Mouse (Mus musculus) heart, embryonic 10.5 days (tissue): ENCODE results near the gene Zfhx3. TPM values are rescaled to one million over a fixed set of nuclear protein-coding genes. Genes with fewer than 3 reads are reported as not detected.

Source experiments
- DNase-seq: peaks from one replicate; pipeline ENCODE4 v3.0.0-alpha.2; 2017; ENCODE audit warnings: low spot score
- H3K27ac ChIP-seq: fragments of 300-500 bp; sonication (generic); 2 replicates; pipeline ENCODE4 v1.5.1; 2016; ENCODE audit warnings: mild to moderate bottlenecking
- H3K27me3 ChIP-seq: fragments of 300-500 bp; sonication (generic); 2 replicates; pipeline ENCODE4 v1.6.1; 2016; ENCODE audit warnings: mild to moderate bottlenecking; ENCODE audit not compliant: poor library complexity, insufficient read depth, severe bottlenecking
- H3K36me3 ChIP-seq: fragments of 300-500 bp; sonication (generic); 2 replicates; pipeline ENCODE4 v1.6.1; 2016; ENCODE audit warnings: mild to moderate bottlenecking, moderate library complexity
- H3K4me1 ChIP-seq: fragments of 300-500 bp; sonication (generic); 2 replicates; pipeline ENCODE4 v1.6.1; 2016; ENCODE audit warnings: mild to moderate bottlenecking
- H3K4me3 ChIP-seq: fragments of 300-500 bp; sonication (generic); 2 replicates; pipeline ENCODE4 v1.5.1; 2016; ENCODE audit warnings: mild to moderate bottlenecking, moderate library complexity
- H3K9me3 ChIP-seq: fragments of 300-500 bp; sonication (generic); 2 replicates; pipeline ENCODE4 v1.6.1; 2016; ENCODE audit warnings: mild to moderate bottlenecking, moderate library complexity
- WGBS: fragments of 180-500 bp; shearing (Covaris S2); methylation state at CpG from one replicate; pipeline ENCODE4 v1.1.7; 2016; 5-methylcytosine and 5-hydroxymethylcytosine counted together
- polyA plus RNA-seq: library from polyadenylated mRNA; unstranded; fragments of >200 nt; fragmentation: Nextera tagmentation; extraction: Ambion mirVana; gene quantifications from 2 replicates; pipeline ENCODE4 v1.2.1, GENCODE M21; 2016

The Zfhx3 gene
- polyA plus RNA-seq, 1 experiment from 2014 or later, result 9.7 TPM

- Histone ChIP-seq H3K9me3 (no peaks in the 10 kb centered on the region), H3K27ac (no peak overlapping the region), H3K4me3 (no peak overlapping the region), H3K4me1 (peaks cover 6% of the 10 kb centered on the region; the same call in 1 of the 2 replicates), H3K36me3 (no peaks in the 10 kb centered on the region), H3K27me3 (no peaks in the 10 kb centered on the region)
- 19% methylated on average over 5 of the region's 5 CpGs for WGBS
- DNase-seq, result no peak
These were observed 421.0 kb downstream of the Zfhx3 start for GRCm38 (mm10) chr8:108363435-108363834.

GRCm38 (mm10) chr8:108363856-108364255 lies 421.4 kb downstream of the Zfhx3 start:
- H3K4me1 ChIP-seq, result peaks cover 6% of the 10 kb centered on the region; the same call in 1 of the 2 replicates
- H3K4me3 ChIP-seq, result no peak overlapping the region
- H3K27ac ChIP-seq, result no peak overlapping the region
- 56% methylated on average over 8 of the region's 8 CpGs for WGBS
- H3K27me3 ChIP-seq, result no peaks in the 10 kb centered on the region
- H3K9me3 ChIP-seq, result no peaks in the 10 kb centered on the region
- no peak for DNase-seq
- no peaks in the 10 kb centered on the region for H3K36me3 ChIP-seq

- Histone ChIP-seq H3K9me3 (no peaks in the 10 kb centered on the region), H3K36me3 (no peaks in the 10 kb centered on the region), H3K27ac (no peak overlapping the region), H3K4me1 (no peaks in the 10 kb centered on the region), H3K4me3 (no peak overlapping the region), H3K27me3 (no peaks in the 10 kb centered on the region)
- DNase-seq, result no peak
- WGBS, result 23% methylated on average over 6 of the region's 6 CpGs
These were observed 426.6 kb downstream of the Zfhx3 start for GRCm38 (mm10) chr8:108369081-108369480.

- WGBS, result 84% methylated on average over 6 of the region's 6 CpGs
- DNase-seq, result no peak
- Histone ChIP-seq H3K36me3 (no peaks in the 10 kb centered on the region), H3K27ac (no peak overlapping the region), H3K9me3 (no peaks in the 10 kb centered on the region), H3K4me1 (no peaks in the 10 kb centered on the region), H3K4me3 (no peak overlapping the region), H3K27me3 (no peaks in the 10 kb centered on the region)
These were observed 428.3 kb downstream of the Zfhx3 start for GRCm38 (mm10) chr8:108370731-108371130.

GRCm38 (mm10) chr8:108373046-108373445 lies 430.6 kb downstream of the Zfhx3 start:
- Histone ChIP-seq H3K4me1 (no peaks in the 10 kb centered on the region), H3K9me3 (no peaks in the 10 kb centered on the region), H3K36me3 (no peaks in the 10 kb centered on the region), H3K4me3 (no peak overlapping the region), H3K27me3 (no peaks in the 10 kb centered on the region), H3K27ac (no peak overlapping the region)
- 69% methylated on average over 7 of the region's 7 CpGs for WGBS
- DNase-seq, result no peak

GRCm38 (mm10) chr8:108378036-108378435 lies 435.6 kb downstream of the Zfhx3 start:
- no peak for DNase-seq
- no peaks in the 10 kb centered on the region for H3K4me1 ChIP-seq
- 91% methylated on average over 2 of the region's 2 CpGs for WGBS

GRCm38 (mm10) chr8:108383121-108383520 lies 440.7 kb downstream of the Zfhx3 start:
- H3K4me3 ChIP-seq, result no peak overlapping the region
- H3K36me3 ChIP-seq, result no peaks in the 10 kb centered on the region
- DNase-seq, result no peak
- WGBS, result 61% methylated on average over 4 of the region's 4 CpGs
- no peaks in the 10 kb centered on the region for H3K27me3 ChIP-seq
- no peaks in the 10 kb centered on the region for H3K9me3 ChIP-seq
- peaks cover 7% of the 10 kb centered on the region; the same call in 1 of the 2 replicates for H3K4me1 ChIP-seq
- no peak overlapping the region for H3K27ac ChIP-seq

More at GRCm38 (mm10) chr8:108378036-108378435, 435.6 kb downstream of the Zfhx3 start:
- Histone ChIP-seq H3K27me3 (no peaks in the 10 kb centered on the region), H3K4me3 (no peak overlapping the region), H3K9me3 (no peaks in the 10 kb centered on the region), H3K27ac (no peak overlapping the region), H3K36me3 (no peaks in the 10 kb centered on the region)

- no peak for DNase-seq
- no peaks in the 10 kb centered on the region for H3K27me3 ChIP-seq
- no peaks in the 10 kb centered on the region for H3K36me3 ChIP-seq
- peaks cover 7% of the 10 kb centered on the region; the same call in 1 of the 2 replicates for H3K4me1 ChIP-seq
- H3K27ac ChIP-seq, result peak overlapping the region; percentile 59; the same call in 1 of the 2 replicates
- 49% methylated on average over 22 of the region's 22 CpGs for WGBS
- no peak overlapping the region for H3K4me3 ChIP-seq
- H3K9me3 ChIP-seq, result no peaks in the 10 kb centered on the region
These were observed 444.9 kb downstream of the Zfhx3 start for GRCm38 (mm10) chr8:108387160-108387912.

- H3K27ac ChIP-seq, result no peak overlapping the region
- DNase-seq, result no peak
- H3K4me1 ChIP-seq, result peaks cover 7% of the 10 kb centered on the region; the same call in 1 of the 2 replicates
- H3K9me3 ChIP-seq, result no peaks in the 10 kb centered on the region
- 83% methylated on average over 8 of the region's 8 CpGs for WGBS
- no peaks in the 10 kb centered on the region for H3K36me3 ChIP-seq
- H3K27me3 ChIP-seq, result no peaks in the 10 kb centered on the region
- no peak overlapping the region for H3K4me3 ChIP-seq
These were observed 445.4 kb downstream of the Zfhx3 start for GRCm38 (mm10) chr8:108387913-108388274.

GRCm38 (mm10) chr8:108392909-108393308 lies 450.5 kb downstream of the Zfhx3 start:
- 64% methylated on average over 9 of the region's 9 CpGs for WGBS
- H3K36me3 ChIP-seq, result no peaks in the 10 kb centered on the region

GRCm38 (mm10) chr8:108402149-108402548 lies 459.7 kb downstream of the Zfhx3 start:
- DNase-seq, result no peak
- WGBS, result 80% methylated on average over 9 of the region's 9 CpGs
- Histone ChIP-seq H3K27me3 (no peaks in the 10 kb centered on the region), H3K4me1 (peaks cover 8% of the 10 kb centered on the region), H3K4me3 (no peak overlapping the region), H3K27ac (no peak overlapping the region), H3K9me3 (no peaks in the 10 kb centered on the region), H3K36me3 (no peaks in the 10 kb centered on the region)

More at GRCm38 (mm10) chr8:108392909-108393308, 450.5 kb downstream of the Zfhx3 start:
- Histone ChIP-seq H3K4me1 (no peaks in the 10 kb centered on the region), H3K27me3 (no peaks in the 10 kb centered on the region), H3K27ac (no peak overlapping the region), H3K4me3 (no peak overlapping the region), H3K9me3 (no peaks in the 10 kb centered on the region)
- DNase-seq, result no peak

- H3K9me3 ChIP-seq, result no peaks in the 10 kb centered on the region
- H3K4me3 ChIP-seq, result peak overlapping the region; percentile 31; the same call in 1 of the 2 replicates
- no peak for DNase-seq
These were observed 464.5 kb downstream of the Zfhx3 start for GRCm38 (mm10) chr8:108406716-108407494.

More at GRCm38 (mm10) chr8:108406716-108407494, 464.5 kb downstream of the Zfhx3 start:
- H3K36me3 ChIP-seq, result no peaks in the 10 kb centered on the region
- no peaks in the 10 kb centered on the region for H3K27me3 ChIP-seq
- H3K4me1 ChIP-seq, result peaks cover 8% of the 10 kb centered on the region
- 51% methylated on average over 25 of the region's 25 CpGs for WGBS
- peak overlapping the region; percentile 62; the same call in 1 of the 2 replicates for H3K27ac ChIP-seq
